Mouse (Mus musculus) testis, postnatal 10 days (tissue): ENCODE data around the gene Map3k5.
A peak's percentile ranks its signal among the peaks of the same experiment; 100 is the strongest.

Experiments used
- DNase-seq: peaks from one replicate; pipeline ENCODE4 v3.0.0; 2021; ENCODE audit warnings: low spot score

The Map3k5 gene

DNA sequence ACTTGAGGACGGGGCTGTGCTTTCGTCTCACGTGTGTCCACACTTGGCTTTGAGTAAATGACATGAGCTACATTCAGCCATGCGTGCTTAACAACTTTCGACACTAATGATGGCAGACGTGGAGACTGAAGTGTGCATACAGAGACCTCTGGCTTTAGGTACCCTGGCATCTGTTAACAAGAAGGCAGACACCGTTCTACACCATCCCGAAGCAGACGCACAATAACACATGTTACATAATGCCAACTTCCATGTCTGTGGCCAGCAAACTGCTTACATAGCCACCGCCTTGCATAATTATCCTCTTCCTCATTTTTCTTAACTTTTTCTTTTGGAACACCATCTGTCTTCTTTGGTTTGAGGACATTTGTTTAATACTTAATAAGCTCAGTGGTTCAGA, 123.8 kb downstream of the Map3k5 start:
- no peak for DNase-seq

DNA sequence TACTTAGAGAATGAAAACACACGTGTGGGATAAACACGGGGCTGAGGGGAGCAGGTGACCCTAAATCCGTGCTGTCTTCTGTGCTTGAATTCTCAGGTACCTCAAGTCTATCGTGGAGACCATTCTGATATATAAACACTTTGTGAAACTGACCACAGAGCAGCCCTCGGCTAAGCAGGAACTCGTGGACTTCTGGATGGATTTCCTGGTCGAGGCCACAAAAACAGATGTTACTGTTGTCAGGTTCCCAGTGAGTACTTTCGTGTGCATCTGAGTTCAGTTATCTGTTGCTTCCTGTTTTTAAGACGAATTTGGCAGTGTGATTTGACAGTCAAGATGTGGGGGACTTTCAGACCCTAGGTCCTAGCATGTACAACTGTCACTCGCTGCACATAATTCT, 124.6 kb downstream of the Map3k5 start:
- DNase-seq, result no peak

DNA sequence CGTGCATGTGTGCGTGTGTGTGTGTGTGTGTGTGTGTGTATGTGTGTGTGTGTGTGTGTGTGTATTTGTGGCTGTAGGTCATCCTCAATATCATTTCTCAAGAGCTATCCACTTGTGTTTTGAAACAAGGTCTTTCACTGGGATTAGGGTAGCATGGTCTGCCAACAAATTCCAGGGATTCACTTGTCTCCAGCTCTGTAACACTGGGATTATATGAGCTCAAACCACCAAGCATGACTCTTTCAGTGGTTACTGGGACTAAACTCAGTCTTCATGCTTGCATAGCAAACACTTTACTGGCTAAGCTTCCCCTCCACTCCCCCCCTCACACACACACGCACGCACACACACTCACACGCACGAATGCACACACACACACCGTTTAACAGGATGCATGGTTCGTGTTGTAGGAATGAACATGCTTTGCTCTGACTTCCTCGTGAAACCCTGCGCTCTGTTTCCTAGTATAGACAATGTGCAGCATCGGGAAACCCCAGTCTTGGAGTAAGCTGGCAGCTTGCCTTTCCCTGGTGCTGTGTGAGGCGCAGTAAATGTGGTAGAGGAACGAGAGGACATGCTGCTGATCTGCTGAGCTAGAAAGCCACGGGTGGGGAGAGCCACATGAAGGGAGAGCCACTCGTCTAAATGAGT, 126.2 kb downstream of the Map3k5 start:
- DNase-seq, result no peak

DNA sequence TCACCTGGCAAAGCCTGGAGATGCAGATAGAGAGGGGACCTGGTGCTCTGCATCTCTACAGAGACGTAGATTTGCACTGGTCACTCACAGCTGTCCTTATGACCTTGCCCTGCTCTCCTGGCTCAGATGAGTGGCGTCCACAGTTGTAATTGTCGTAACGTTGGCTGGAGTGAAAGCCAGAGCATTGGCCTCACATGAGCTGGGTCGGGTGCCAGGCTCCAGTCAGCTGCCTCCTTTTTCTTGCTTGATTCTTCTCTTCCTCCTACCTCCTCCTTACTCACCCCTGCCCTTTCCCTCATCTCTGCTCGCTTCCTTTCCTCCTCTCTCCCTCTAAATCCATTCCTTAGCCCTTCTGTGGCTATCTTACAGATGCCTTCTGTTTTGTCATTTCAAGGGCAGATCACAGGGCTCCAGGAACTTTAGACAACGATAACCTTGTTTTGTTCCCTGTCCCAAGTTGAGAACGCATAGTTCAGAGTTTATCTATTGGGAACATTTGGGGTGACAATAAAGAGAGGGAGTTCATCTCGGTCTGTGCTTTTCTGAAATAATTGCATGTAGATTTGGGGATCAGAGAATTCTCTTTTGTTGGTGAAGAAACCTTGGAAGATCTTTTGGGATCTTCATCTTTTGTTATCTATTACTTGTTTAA, 130.4 kb downstream of the Map3k5 start:
- no peak for DNase-seq

DNA sequence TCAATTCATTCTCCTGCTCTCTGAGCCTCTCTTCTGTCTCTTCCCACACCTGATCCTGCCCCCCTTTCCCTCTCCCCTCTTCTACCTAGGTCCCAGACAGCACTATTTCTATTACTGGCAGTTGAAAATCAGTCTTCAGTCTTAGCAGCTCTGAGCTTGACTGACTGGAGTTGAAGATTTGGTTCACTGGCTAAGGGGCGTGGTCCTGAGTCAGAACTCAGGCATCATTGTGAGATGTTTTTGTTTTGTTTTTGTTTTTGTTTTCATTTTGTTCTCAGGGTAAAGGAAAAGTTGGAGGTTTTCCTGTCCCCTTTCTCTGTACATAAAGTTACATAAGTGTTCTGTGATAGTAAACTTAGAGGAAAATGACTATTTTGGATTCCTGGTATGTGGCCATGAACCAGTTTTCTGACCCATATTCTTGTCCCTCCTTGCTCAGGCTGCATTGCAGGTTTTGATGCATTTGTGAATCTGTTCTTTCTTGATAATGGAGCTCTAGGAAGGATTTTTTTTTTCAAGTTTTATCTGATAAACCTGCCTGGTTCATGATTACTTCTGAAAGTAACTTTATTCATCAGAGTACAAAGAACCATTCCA, 131.9 kb downstream of the Map3k5 start:
- no peak for DNase-seq

DNA sequence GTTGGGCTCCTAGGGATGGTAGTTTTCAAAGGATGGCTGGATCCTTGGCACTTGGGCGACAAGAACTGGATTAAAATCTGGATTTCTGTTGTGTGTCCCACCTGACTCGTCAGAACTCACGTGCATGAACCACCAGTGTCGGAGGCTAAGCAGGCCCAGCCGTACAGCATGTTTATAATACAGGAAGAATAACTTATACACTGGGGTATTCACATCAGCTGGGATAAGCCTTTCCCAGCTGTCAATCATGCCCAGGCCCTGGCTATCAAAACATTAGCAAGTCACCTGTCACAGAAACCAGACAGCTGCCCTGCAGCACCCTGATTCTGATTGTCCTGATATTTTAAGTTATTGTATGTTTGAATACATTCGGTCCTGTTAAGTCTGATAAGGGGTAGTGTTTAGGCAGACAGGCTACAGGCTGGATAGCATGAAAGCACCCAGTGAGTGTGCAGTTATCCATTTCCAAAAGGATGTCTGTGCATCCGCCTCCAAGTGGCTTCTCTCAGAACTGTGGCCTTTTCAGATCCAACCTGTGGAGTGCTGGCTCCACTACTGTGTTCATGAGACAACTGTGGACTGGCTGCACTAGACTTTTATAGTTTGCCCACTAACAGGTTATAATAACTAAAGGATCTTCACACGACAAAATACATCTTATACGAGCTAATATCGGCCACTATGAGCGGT, 135.6 kb downstream of the Map3k5 start:
- DNase-seq, result no peak

DNA sequence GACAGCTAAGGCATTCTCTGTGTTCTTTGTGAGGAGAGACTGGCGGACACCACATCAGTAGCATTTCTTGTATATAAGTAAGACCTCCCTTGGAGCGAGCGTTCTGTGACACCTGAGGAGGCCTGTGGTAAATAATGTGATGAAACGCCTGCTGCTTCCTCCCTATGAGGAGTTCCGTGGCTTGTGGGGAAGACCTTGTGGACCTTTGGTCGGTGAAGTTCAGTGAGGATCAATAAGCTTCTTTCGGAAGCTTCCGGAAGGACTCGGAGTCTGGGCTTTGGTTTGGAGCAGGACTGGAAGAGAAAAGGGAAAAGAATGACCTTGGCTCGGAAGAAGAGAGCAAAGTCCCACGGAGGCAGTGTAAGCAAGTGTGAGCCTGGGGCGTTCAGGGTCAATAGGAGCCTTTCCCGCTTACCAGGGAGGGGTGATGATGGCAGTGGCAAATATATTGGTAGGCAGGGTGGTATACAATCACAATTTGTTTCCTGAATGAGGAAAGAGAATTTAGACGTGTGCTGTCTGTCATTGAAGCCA, 136.4 kb downstream of the Map3k5 start:
- DNase-seq, result no peak

DNA sequence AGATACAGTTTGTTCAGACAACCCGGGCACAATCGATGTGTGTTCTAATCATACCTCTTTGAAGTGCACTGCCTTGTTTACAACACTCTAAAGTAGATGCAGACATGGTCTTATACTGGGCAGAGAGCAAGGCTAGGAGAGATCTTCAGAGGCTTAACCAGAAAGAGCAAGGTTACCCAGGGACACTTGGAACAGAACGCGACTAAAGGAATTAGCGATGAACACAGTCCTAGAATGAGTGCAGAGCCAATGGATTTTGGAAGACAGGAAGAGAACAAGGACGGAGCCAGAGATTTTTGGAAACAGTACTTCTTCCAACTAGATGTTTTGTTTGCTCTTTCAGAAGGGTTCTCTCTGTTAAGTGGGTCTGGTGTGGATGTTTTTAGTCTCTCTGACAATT, 137.4 kb downstream of the Map3k5 start:
- no peak for DNase-seq

DNA sequence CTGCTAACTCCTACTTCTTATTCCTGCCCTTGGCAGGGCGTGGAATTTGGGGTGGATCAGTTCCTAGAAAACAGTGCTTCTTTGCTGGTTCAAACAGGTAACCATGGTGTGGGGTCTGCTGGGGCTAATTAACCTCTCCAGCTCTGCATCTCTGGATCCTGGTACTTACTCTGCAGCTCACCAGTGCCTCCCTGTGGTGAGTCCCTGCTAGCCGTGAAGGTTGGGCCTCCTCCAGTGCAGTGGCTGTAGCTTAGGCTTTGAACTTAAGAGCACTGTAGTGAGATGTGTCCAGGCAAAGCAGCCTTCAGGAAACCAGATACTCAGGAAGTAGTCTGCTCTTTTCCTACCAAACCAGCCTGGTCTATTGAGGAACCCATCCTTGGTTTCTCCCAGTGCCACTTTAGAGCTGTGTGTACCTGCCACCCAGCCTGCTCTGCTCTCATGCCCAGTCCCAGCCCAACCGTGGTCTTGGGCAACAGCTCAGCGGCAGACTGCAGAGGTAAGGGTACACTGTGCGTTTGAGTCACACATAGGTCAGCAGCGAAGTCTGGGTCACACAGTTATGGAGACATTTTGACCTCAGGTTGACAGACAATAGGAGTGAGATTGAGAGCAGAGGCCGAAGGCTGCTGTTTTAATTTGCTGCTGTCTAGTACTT, 139.1 kb downstream of the Map3k5 start:
- DNase-seq, result peak; percentile 81

DNA sequence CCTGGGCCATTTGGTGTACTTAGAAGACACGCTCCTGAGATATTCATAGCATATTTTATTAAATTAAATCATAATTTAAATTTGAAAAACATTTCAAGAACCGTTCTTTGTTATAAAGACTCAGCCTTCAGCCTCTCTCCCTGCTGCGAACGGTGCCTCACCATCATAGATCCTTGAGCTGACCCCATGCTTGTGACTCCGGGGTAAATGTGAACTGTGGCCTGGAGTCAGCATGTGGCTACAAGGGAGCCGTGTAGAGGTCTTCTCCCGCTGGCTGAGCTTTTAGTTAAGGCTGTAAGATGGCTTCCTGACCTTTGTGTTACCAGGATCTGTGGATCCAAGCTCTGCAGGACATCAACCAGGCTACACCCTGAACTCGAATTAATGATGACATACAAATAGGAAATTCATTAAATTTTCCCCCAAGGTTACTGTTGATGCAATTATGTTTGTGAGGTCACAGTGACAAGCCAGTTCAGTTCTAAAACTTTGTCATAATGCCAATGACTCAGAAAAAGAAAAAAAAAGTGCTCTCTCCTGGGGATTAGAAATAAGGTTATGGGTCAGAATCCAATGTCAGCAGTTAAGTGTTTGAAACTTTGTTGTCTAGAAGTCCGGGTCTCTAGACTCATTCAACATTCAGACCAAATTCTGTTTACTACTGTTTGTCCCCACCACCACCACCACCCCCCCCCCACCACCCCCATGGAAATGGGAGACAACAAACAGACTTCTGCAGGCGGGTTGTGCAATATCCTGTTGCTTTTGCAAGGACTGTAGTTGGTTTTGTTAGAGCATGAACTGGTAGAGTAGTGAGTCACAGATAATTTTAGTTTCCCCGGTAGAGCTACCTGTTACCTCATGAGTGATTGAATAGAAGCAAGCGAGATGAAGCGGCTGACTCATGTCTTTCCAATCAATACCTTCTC, 142.5 kb downstream of the Map3k5 start:
- DNase-seq, result no peak

DNA sequence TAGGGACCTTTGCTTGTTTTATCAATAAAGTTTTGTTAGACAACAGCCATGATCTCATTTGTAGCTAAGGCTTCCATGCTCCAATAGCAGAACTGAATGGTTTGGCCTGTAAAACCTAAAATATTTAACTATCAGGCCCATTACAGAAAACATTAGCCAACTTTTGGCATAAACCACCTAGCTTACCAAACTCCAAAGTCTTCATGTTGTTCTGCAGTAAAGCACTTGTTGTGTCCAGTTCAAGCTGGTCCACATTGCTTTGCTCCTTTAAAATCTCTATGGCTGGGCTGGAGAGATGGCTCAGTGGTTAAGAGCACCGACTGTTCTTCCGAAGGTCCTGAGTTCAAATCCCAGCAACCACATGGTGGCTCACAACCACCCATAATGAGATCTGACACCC, 144.1 kb downstream of the Map3k5 start:
- no peak for DNase-seq

DNA sequence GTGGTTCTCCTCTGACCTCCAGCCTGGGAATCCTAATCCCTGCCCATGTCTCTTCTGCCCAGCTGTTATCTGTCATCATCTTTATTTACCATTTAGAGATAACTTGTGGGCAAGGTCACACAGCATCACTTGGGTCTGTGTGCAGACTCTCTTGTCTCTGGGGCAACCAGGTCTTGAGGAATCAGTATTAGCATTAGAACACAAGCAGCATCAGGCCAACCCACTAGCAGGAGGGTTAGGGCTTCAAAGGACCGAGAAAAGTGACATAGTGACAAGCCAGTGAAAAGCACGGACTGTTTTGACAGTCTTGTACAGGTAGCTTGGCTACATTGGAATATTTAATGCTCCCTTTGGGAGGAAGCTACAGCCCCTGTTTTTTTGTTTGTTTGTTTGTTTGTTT, 153.6 kb downstream of the Map3k5 start:
- no peak for DNase-seq

DNA sequence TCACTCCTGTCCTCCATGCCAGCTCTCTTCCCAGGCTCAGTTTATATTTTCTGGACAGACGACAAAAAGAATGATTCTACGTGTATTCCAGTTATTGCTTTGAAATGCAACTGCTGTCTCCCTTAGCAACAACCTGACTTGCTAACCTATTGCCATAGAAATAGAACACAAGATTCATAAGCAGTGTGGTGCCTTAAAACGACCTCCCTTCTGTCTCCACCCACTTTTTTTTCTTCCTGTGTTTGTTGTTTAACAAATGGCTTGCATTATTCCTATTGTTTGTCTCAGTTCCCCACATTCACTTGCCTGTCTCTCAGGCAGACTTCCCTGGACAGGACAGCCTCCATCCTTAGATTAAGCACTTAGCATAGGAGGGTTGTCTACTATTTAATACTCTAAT, 154.8 kb downstream of the Map3k5 start:
- DNase-seq, result no peak

DNA sequence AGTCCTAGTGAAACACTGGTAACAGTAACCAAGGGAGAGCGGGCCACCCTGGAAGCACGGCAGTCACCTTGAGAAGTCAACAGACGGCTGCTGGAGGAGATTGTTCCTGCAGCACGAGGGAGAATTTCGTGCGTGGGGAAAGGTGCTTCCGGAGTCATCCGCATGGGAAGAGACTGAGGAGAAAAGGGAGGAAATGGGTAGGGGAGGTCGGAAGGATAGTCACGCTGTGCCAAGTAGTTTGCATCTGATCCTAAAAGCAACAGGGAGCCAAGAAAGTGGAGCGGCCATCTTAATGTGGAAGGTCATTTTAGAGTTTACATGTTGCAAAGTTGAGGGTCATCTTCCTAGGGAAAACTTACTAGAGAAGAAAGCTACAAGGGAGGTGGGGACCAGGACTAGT, 155.9 kb downstream of the Map3k5 start:
- DNase-seq, result no peak

DNA sequence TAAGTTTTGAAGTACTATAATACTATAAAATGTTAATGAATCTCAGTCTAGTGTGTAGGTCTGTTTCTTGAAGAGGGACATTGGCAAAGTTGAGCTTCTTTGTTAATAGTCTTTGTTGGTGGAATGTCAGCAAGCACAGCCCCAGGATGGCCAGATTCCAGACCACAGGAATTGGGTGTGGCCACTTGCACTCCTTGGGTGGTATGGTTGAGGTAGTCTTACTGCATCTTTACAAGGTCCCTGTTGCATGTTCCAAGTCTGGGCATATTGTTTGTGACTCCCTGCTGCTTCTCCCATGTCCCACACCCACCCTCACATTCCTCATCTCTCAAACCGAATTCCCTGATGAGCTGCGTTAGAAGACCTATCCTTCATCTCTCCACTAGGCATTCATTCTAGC, 157.1 kb downstream of the Map3k5 start:
- no peak for DNase-seq

DNA sequence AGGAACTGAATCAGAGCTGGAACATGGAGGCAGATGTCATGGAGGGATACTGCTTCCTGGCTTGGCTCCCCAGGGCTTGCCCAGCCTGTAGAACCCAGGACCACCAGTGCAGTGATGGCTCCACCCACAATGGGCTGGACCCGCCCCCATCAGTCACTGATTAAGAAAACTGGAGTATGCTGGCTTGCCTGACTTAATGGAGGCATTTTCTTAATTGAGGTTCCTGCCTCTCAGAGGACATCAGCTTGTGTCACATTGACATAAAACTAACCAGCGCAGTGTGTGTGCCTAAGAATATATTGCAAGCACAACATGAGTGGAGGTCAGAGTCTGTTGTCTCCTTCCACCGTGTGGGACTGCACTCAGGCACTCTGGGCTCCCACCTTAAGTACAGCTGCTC, 158.1 kb downstream of the Map3k5 start:
- no peak for DNase-seq

DNA sequence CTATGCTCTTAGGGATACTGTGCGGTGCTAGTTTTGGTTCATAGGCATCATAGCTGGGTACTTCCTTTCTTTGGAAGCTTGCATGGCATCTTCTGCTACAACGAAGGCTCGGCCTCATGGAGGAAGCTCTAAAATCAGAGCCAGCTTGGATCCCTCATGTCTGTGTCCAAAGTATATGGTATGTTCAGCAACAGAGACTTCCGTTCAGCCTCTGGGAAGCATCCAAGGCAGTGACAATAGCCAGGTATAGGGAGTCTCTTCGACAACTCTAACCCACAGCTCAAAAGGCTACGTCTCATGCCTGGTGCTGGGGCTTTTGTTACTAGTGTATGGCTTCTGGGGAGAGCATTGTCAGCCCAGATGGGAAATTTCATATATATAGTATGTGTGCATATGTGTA, 167.2 kb downstream of the Map3k5 start:
- DNase-seq, result no peak

DNA sequence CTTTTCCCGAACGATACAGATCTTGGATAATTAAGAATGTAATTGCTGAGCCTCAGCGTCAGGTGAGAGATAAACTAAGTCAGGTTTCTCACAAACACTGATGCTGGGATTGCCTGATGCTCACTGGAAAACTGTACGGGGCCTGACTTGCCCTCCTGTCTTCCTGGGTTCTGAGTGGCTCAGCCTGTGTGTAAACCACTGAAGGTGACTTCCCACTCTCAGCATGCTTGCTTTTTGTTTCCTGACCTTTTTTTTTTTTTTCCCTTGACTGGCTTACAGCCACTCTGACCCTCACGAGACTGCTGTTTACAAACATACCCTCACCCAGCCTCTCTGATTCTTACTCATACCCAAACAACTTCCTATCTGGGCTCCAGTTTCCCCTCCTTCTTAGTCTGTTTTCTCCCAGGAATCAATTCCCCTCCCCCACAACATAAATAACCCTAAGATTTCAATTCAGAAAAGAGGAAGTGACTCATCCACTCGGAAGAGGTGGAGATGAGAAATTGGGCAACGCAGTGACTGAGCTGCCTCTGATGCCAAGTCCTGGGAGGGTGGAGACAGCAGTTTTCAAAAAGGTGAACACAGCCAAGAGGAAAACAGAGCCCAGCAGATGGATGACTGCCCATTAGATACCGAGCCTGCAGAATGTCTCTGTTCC, 170.1 kb downstream of the Map3k5 start:
- DNase-seq, result peak; percentile 41

DNA sequence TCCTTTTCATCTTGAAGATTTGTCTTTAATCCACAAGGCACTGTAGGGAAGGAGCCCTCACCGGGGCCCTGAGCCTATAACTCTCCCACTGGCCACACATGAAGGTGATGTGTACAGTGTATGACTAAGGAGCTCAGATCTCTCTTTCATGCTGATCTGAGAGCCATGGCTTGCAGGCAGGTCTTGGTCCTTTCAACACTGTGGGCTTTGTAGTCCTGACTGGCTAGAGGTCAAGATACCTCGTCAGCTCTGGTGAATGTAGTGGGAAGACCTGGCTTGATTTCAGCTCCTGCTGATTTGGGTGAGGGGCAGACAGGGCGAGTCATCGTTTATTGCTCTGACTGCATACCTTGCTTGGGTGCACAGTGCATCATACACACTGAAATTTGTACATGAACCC, 171.3 kb downstream of the Map3k5 start:
- peak; percentile 30 for DNase-seq

DNA sequence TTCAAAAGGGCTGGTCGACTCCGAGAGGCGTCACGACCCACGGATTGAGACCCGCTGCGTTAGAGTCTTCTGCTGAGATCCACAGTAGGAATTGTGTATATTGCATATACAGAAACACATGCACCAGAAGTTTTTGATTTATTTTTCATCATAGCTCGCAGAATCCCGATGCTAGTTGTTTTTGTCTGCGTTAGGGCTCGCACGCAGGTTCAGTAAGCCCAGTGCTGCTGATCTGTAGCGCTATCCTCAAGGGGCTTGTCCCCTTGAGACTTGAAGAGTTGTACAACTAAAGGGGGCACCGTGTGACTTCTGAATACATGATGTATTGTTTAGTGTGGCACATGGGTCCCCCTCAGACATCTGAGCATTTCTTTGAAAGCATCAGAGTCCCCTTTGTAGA, 172.8 kb downstream of the Map3k5 start:
- DNase-seq, result peak; percentile 25

DNA sequence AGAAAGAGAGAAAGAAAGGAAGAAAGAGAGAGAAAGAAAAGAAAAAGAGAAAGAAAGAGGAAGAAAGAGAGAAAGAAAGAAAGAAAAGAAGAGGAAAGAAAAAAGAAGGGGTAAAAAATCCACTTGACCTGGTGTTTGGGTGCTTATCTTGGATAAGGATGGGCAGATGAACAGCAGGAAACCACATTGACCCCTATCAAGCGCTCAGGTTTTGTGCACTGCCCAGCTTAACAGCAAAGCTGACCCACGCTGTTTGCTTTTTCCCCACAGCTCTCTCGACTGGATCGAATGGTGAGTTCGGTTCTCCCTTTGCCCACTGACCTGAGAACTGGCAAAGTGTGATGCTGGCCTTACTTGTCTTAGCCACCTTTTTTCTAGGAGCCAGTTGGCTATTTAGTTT, 177.2 kb downstream of the Map3k5 start:
- no peak for DNase-seq
